Mouse (Mus musculus) hindbrain, postnatal 0 days (tissue): ENCODE results near the gene Atg2b. TPM values are rescaled to one million over a fixed set of nuclear protein-coding genes. Genes with fewer than 3 reads are reported as not detected.

ENCODE experiments used
- ATAC-seq: fragments of 200-750 bp; cut with Nextera tagmentation; 2 replicates; pipeline ENCODE4 v1.8.0; 2017; ENCODE audit warnings: mild to moderate bottlenecking, moderate TSS enrichment, moderate library complexity
- DNase-seq: peaks from one replicate; pipeline ENCODE4 v3.0.0-alpha.2; 2015; ENCODE audit warnings: low spot score
- H3K27ac ChIP-seq: fragments of 300-500 bp; sonication (generic); 2 replicates; pipeline ENCODE4 v1.5.1; 2014; ENCODE audit warnings: mild to moderate bottlenecking
- H3K27me3 ChIP-seq: fragments of 300-500 bp; sonication (generic); 2 replicates; pipeline ENCODE4 v1.6.1; 2014; ENCODE audit warnings: low read length, mixed read lengths; ENCODE audit not compliant: insufficient read depth
- H3K36me3 ChIP-seq: fragments of 300-500 bp; sonication (generic); 2 replicates; pipeline ENCODE4 v1.6.1; 2014; ENCODE audit warnings: low read length, mixed read lengths; ENCODE audit not compliant: insufficient read depth
- H3K4me1 ChIP-seq: fragments of 300-500 bp; sonication (generic); 2 replicates; pipeline ENCODE4 v1.6.1; 2014; ENCODE audit warnings: antibody characterized with exemption, low read length, mixed read lengths; ENCODE audit not compliant: insufficient read depth
- H3K4me2 ChIP-seq: fragments of 300-500 bp; sonication (generic); 2 replicates; pipeline ENCODE4 v1.6.1; 2014; ENCODE audit warnings: low read depth, mild to moderate bottlenecking, low read length, moderate library complexity, mixed read lengths
- H3K4me3 ChIP-seq: fragments of 300-500 bp; sonication (generic); 2 replicates; pipeline ENCODE4 v1.5.1; 2014; ENCODE audit warnings: low read length
- H3K9ac ChIP-seq: fragments of 300-500 bp; sonication (generic); replicated peaks from 2 replicates; pipeline ENCODE4 v1.6.1; 2014; ENCODE audit warnings: mild to moderate bottlenecking, low read length, moderate library complexity, mixed read lengths
- H3K9me3 ChIP-seq: fragments of 300-500 bp; sonication (generic); 2 replicates; pipeline ENCODE4 v1.6.1; 2016; ENCODE audit warnings: low read length, mixed read lengths
- CTCF ChIP-seq: IDR thresholded peaks from 2 replicates; pipeline ENCODE4 v1.5.1; 2016; ENCODE audit warnings: antibody characterized with exemption, control low read depth, low read depth
- WGBS: fragments of 180-500 bp; shearing (Covaris S2); extraction: QIAGEN DNeasy Blood & Tissue Kit; methylation state at CpG from one replicate; pipeline ENCODE4 v1.1.7; 2014; 5-methylcytosine and 5-hydroxymethylcytosine counted together
- polyA plus RNA-seq: library from polyadenylated mRNA; unstranded; fragments of >200 nt; fragmentation: Nextera tagmentation; extraction: Ambion mirVana; gene quantifications from 2 replicates; pipeline ENCODE4 v1.2.1, GENCODE M21; 2015
- total RNA-seq: library from RNA; depleted of rRNA; stranded (reverse); fragments of >200 nt; gene quantifications from 2 replicates; pipeline ENCODE4 v1.2.3, GENCODE M21; 2014

The Atg2b gene
- total and polyA plus RNA-seq, 2 experiments from 2014 or later = 9.0 to 40.9 TPM

DNA sequence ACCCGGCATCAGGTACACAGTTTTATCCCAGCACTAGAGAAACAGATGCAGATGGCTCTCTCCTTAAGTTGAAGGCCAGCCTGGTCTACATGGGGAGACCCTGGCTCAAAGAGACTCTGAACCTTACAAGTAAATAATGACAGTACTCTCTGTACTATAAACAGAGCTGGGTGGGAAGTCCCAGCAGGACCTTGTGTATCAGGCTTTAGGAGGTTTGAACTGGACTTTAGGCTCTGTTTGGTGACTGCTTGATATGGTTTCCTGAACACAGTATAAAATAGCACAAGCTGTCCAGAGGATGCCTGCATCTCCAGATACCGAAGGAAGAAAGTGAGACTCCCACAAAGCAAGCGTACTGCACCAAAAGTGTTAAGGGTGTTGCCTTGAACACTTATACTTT lies 1.8 kb upstream of the Atg2b start:
- Histone ChIP-seq H3K9ac (0 out of 2 replicates have a peak overlapping the region, but pooled peaks have one; percentile 1), H3K4me3 (no peak overlapping the region)

DNA sequence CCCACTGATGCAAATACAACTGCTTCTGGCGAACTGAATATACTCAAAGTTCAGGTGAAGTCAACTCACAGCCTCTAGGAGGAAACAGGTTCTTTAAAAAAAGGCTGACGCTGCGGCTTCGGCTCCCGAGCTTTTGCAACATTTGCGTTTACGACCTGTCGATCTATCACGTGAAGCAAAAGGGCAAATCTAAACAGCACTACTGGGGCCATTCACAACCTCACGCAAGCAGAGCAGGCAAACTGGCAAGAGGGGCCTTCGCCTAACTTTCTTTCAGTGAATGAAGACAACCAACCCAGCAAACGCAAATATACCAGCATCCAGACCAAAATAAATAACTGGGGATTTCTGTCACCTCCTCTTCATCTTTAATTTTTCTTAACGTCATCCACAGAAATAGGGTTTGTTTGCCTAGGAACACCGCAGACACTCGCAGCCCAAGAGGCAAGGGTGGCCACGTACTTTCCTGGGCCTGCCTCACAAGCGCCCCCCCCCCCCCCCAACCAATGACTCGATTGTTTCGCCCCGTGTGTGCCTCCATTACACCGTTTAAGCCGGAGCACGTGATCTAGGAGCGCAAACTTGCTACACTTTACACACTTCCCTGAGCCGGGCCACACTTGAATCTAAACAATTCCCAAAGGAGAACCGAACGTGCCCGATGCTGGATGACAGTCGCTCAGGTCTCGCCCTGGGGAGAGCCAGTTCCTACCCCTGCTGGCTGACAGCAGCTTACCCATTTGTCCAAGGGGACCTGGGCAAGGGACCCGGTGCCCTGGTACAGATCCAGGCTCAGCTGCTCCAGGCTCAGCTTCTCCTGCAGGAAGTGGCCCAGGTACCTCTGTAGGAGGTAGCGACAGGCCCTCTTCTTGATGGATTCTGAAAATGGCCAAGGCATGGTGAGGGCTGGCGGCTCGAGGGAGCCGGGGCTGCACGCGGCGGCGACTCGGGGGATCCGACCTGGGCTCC lies 794 bp downstream of the Atg2b start, which contains the start of gene Gskip:
Gene Gskip, plus strand, starts transcription at position 897 of the 969 bp plus-strand sequence.
- Histone ChIP-seq H3K27me3 (no peaks in the 10 kb centered on the region), H3K4me1 (peaks cover 16% of the 10 kb centered on the region), H3K36me3 (no peaks in the 10 kb centered on the region), H3K4me3 (peak within 1 kb of the TSS; percentile 98), H3K9ac (peak within 1 kb of the TSS; percentile 91), H3K9me3 (no peaks in the 10 kb centered on the region), H3K4me2 (peak within 1 kb of the TSS; percentile 86), H3K27ac (peak within 1 kb of the TSS; percentile 93)
- ATAC-seq (peak; percentile 19), DNase-seq (peak; percentile 67)
- no peak for TF ChIP-seq CTCF
- under 1% methylated on average over 40 of the region's 41 CpGs for WGBS

More for the DNA sequence above, 1.8 kb upstream of the Atg2b start:
- WGBS = 92% methylated on average over 3 of the region's 3 CpGs
- Histone ChIP-seq H3K27me3 (no peaks in the 10 kb centered on the region), H3K27ac (no peak overlapping the region), H3K36me3 (no peaks in the 10 kb centered on the region; the same call in 1 of the 2 replicates), H3K4me2 (peak overlapping the region; percentile 71), H3K9me3 (no peaks in the 10 kb centered on the region), H3K4me1 (peaks cover 16% of the 10 kb centered on the region)
- TF ChIP-seq CTCF = no peak
- no peak for ATAC-seq
- DNase-seq = no peak

DNA sequence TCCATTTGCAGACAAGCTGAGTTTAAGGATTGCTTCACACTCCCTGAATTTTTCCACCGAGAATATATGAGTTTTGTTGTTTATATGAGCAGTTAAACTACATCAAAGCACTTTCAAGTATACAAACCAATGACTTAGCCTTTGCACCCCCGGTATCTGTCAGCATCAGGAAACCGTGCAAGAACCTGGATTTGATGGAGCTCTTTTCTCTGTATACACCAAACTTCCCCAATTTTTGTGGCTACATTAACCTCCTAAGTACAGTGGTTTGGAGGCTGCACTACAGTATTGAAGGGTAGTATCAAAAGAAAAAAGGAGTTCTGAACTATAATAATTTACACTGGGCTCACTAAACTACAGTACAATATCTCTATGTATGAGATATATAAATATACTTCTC lies 6.2 kb downstream of the Atg2b start:
- no peak for TF ChIP-seq CTCF
- Histone ChIP-seq H3K27ac (no peak overlapping the region), H3K4me1 (peaks cover 6% of the 10 kb centered on the region), H3K9me3 (no peaks in the 10 kb centered on the region), H3K36me3 (peaks cover 8% of the 10 kb centered on the region; the same call in 1 of the 2 replicates), H3K4me2 (no peak overlapping the region), H3K27me3 (no peaks in the 10 kb centered on the region), H3K9ac (no peak overlapping the region), H3K4me3 (no peak overlapping the region)
- DNase-seq (no peak), ATAC-seq (no peak)
- WGBS = 93% methylated on average over 3 of the region's 3 CpGs

DNA sequence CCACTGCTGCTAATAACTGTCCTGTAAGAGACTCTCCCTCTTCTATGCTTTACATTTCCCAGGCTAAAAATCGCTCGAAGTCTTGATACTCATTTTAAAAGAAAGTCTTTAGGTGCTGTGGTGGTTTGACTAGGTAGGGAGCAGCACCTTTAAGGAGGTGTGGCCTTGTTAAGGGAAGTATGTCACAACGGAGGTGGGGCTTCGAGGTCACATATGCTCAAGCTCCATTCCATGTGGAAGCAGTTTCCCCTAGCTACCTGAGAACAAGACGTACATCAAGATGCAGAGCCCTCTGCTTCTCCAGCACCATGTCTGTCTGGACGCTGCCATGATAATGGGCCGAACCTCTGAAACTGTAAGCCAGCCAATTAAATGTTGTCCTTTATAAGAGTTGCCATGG lies 6.8 kb downstream of the Atg2b start:
- Histone ChIP-seq H3K36me3 (peaks cover 13% of the 10 kb centered on the region), H3K4me1 (peaks cover under 1% of the 10 kb centered on the region; the same call in 1 of the 2 replicates), H3K4me3 (no peak overlapping the region), H3K9me3 (no peaks in the 10 kb centered on the region), H3K27me3 (no peaks in the 10 kb centered on the region), H3K27ac (no peak overlapping the region), H3K4me2 (no peak overlapping the region), H3K9ac (no peak overlapping the region)
- WGBS = 90% methylated on average over 7 of the region's 7 CpGs
- ATAC-seq (no peak), DNase-seq (no peak)
- no peak for TF ChIP-seq CTCF

DNA sequence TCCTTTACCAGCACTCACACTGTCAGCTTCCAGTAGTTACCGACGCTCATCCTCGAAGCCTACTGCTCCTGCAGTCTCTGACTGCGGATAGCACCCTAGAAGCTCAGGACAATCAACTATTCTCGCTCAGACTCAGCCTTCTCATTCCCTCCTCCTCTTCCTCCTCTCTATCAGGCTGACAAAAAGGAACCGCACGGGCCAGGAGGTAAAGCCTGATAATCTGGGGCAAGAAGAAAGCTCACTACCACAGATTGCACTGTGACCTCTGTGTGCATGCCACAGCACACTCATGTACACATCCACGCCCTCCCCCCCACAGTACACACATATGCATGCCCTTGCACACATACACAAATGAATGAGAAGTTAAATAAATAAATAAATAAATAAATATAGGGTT lies 8.7 kb downstream of the Atg2b start:
- H3K4me2 ChIP-seq = no peak overlapping the region
- DNase-seq (no peak), ATAC-seq (no peak)
- H3K27ac ChIP-seq = no peak overlapping the region
- H3K9me3 ChIP-seq = no peaks in the 10 kb centered on the region
- no peak overlapping the region for H3K4me3 ChIP-seq
- 94% methylated on average over 8 of the region's 8 CpGs for WGBS
- H3K36me3 ChIP-seq = peaks cover 15% of the 10 kb centered on the region
- no peak for TF ChIP-seq CTCF
- H3K27me3 ChIP-seq = no peaks in the 10 kb centered on the region
- H3K9ac ChIP-seq = no peak overlapping the region
- no peaks in the 10 kb centered on the region for H3K4me1 ChIP-seq

DNA sequence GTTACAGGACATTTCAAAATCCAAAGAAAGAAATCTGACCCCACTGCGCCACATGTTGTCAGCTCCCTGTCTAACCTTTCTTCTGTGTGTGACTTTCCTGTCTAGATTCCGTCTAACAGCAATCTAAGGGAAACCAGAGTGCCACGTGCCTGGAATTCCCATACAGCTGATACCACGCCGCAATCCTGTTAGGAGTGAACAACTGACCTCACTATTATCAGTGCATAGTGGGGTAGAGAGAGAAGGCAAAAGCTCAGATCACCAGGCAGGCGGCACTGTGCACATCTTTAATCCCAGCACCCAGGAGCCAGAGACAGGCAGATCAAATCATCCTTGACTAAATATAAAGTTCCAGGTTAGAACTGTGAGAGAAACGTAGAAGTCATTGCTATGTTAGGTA lies 29.2 kb downstream of the Atg2b start:
- ATAC-seq (no peak), DNase-seq (no peak)
- Histone ChIP-seq H3K36me3 (peaks cover 79% of the 10 kb centered on the region), H3K9ac (no peak overlapping the region), H3K4me3 (no peak overlapping the region), H3K27ac (no peak overlapping the region), H3K4me1 (no peaks in the 10 kb centered on the region), H3K27me3 (no peaks in the 10 kb centered on the region), H3K4me2 (no peak overlapping the region), H3K9me3 (no peaks in the 10 kb centered on the region)
- WGBS = 94% methylated on average over 7 of the region's 7 CpGs
- no peak for TF ChIP-seq CTCF
